Mouse (Mus musculus) heart, adult 2 months (tissue): ENCODE results near the gene Gns.

Experiments used
- CTCF ChIP-seq: fragments of 200-600 bp; IDR thresholded peaks from 2 replicates; pipeline ENCODE4 v1.8.1; 2022; ENCODE audit warnings: antibody characterized with exemption, mild to moderate bottlenecking, moderate library complexity
- EP300 ChIP-seq: fragments of 200-500 bp; IDR thresholded peaks from 2 replicates; pipeline ENCODE4 v1.6.1; 2011; ENCODE audit warnings: low read depth, low read length, control low read depth; ENCODE audit not compliant: insufficient read depth
- POLR2A ChIP-seq: fragments of 200-500 bp; IDR thresholded peaks from 2 replicates; pipeline ENCODE4 v1.6.1; 2011; ENCODE audit warnings: mild to moderate bottlenecking, low read depth, low read length, control low read depth; ENCODE audit not compliant: insufficient read depth

DNA sequence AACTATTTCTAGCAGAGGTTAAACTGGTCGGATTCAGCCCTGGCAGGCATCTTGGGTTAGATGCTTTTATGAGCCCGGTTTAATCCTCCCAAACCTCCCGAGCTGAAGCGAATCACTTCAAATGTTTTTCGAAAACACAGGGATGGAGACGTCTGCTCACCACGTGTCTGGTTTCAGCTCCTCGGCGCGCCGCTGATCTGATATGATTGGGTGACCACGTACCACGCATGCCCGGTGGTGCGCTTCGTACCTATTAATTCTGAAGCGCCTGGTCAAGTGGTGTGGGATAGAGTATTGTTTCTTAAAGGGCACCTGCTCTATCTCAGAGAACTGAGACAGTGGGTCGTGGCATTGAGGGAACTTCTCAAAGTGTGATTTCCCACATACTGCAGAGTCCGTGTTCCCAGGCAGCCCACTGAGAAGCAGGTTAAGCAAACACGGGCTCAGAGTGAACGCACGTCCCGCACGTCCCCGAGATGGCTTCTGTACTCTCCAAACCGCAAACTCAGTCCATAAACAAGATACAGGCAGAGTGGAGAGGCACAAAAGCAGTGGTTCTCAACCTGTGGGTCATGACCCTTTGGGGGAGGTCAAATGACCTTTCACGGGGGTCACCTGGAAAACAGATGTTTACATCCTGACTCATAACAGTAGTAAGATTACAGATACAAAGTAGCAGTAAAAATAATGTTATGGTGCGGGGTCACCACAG is 70.8 kb downstream of the Gns start:
- no peak for TF ChIP-seq EP300
- TF ChIP-seq CTCF = no peak
- no peak for TF ChIP-seq POLR2A
